Mouse (Mus musculus) testis, adult 2 months (tissue): Measurements from ENCODE around the gene Ccdc184.

Experiments
- CTCF ChIP-seq: fragments of 200-500 bp; IDR thresholded peaks from 2 replicates; pipeline ENCODE4 v1.5.1; 2012; ENCODE audit warnings: low read depth, mild to moderate bottlenecking, inconsistent platforms, low read length, moderate library complexity; ENCODE audit not compliant: control insufficient read depth, insufficient read depth, insufficient replicate concordance
- POLR2A ChIP-seq: fragments of 200-500 bp; IDR thresholded peaks from 2 replicates; pipeline ENCODE4 v1.6.1; 2012; ENCODE audit warnings: low read depth, mild to moderate bottlenecking, inconsistent platforms, low read length, moderate library complexity; ENCODE audit not compliant: control insufficient read depth

DNA sequence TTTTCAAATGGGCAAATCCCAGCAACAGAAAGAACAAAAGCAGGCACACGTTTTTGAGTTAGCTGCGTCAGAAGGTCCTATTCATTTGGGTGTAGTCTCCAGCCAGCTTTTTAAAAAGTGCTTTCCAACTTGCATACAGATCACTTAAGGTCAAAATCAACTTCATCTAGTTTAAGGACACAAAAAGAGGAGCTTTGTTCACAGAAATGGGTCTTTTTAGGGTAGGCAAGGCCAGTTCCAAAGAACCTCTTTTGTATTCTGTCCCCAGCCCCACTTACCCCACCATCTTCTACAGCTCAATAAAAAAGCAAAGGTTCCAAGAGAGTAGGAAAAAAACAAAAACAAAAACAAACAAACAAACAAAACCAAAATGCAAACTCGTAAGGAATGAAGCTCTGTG lies 32.3 kb upstream of the Ccdc184 start:
- TF ChIP-seq POLR2A = no peak
- TF ChIP-seq CTCF = no peak
